Mouse (Mus musculus): Measurements from ENCODE around the gene Plekhm2.

GRCm38 (mm10) chr4:141576877-141577276 is 87.8 kb downstream of the Plekhm2 start:
- no peak for TF ChIP-seq IRF4 (IDR thresholded peaks at IDR 0.05; ENCODE audit: low read depth, low read length)
- TF ChIP-seq CTCF (conservative IDR thresholded peaks at IDR 0.05 in 1 of 2, IDR thresholded peaks at IDR 0.05 in 1 of 2; ENCODE audit: low read depth in 2 of 2, low read length in 2 of 2), result peak; percentile 10 to 49; a peak in 2 of 4 replicates
- TF ChIP-seq ZC3H11A (IDR thresholded peaks at IDR 0.05; ENCODE audit: low read depth, low read length), result no peak
- no peak for TF ChIP-seq POLR2A (IDR thresholded peaks at IDR 0.05; ENCODE audit: low read depth, low read length)
- TF ChIP-seq MYC (IDR thresholded peaks at IDR 0.05; ENCODE audit: low read depth, low read length), result no peak
- no peak for TF ChIP-seq ZKSCAN1 (IDR thresholded peaks at IDR 0.05; ENCODE audit: borderline replicate concordance, low read depth, low read length)
- no peak for TF ChIP-seq MAX (IDR thresholded peaks at IDR 0.05; ENCODE audit: low read length)
- no peak for TF ChIP-seq USF1 (IDR thresholded peaks at IDR 0.05; ENCODE audit: low read depth, low read length)
- TF ChIP-seq EP300 (IDR thresholded peaks at IDR 0.05; ENCODE audit: low read length), result no peak
